Mouse (Mus musculus): ENCODE results near the gene Cacna1d. TPM values are rescaled to one million over a fixed set of nuclear protein-coding genes. Genes with fewer than 3 reads are reported as not detected.

The Cacna1d gene
- total and polyA plus RNA-seq, 3 experiments: 0.04 to 0.66 (median 0.08) TPM

DNA sequence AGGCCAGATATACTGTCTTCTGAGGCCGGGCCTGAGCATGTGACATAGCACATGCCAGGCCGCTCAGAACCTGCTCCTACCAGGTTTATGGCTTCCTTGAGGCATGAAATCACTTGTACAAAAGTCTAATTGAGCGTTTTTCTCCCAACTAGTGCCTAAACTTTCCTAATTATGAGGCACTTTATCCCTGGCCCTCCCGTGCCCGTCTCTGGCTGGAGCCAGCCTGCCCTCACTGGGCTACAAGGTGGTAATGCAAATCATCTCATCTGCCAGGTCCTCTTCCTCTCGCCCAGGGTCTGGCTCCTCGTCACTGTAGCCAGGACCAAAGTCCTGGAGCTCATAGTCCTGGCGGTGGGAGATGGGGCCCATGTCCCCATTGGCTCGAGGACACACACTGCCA lies 449.4 kb downstream of the Cacna1d start:
- Histone ChIP-seq H3K27ac (ENCODE audit: insufficient read depth, low read depth) (no peak overlapping the region), H3K4me1 (ENCODE audit: control insufficient read depth in 1 of 2, insufficient read depth in 2 of 2) (peaks cover 0 to 20% of the 10 kb centered on the region in 2 experiments; a peak in 2 of 4 replicates), H3K4me3 (replicated peaks in 1 of 3; ENCODE audit: low read depth in 2 of 3, low read length in 2 of 3, poor library complexity in 1 of 3) (no peak overlapping the region), H3K4me2 (ENCODE audit: insufficient read depth, low read depth, poor library complexity, severe bottlenecking) (no peak overlapping the region), H3K9ac (ENCODE audit: insufficient read depth, low read depth) (no peak overlapping the region), H3K79me2 (replicated peaks; ENCODE audit: control insufficient read depth, extremely low read depth, insufficient read depth, poor library complexity, severe bottlenecking) (no peaks in the 10 kb centered on the region), H3K36me3 (replicated peaks in 1 of 2; ENCODE audit: control insufficient read depth in 1 of 2, insufficient read depth in 1 of 2, low read length in 1 of 2) (no peaks in the 10 kb centered on the region), H3K9me3 (replicated peaks; ENCODE audit: low read length) (no peaks in the 10 kb centered on the region), H3K27me3 (replicated peaks) (no peaks in the 10 kb centered on the region)
- TF ChIP-seq GABPA (IDR thresholded peaks at IDR 0.05; ENCODE audit: insufficient replicate concordance, low read depth, low read length): no peak
- no peak for TF ChIP-seq ZC3H11A (IDR thresholded peaks at IDR 0.05; ENCODE audit: low read depth, low read length)
- no peak for TF ChIP-seq MAX (IDR thresholded peaks at IDR 0.05; ENCODE audit: low read length)
- TF ChIP-seq KAT2A (IDR thresholded peaks at IDR 0.05; ENCODE audit: insufficient replicate concordance, low read length): no peak
- TF ChIP-seq POLR2AphosphoS2 (IDR thresholded peaks at IDR 0.05; ENCODE audit: low read depth, low read length): no peak
- TF ChIP-seq MEF2A (IDR thresholded peaks at IDR 0.05; ENCODE audit: borderline replicate concordance, low read depth, low read length): no peak
- no peak for TF ChIP-seq HCFC1 (IDR thresholded peaks at IDR 0.05; ENCODE audit: low read depth, low read length)
- no peak for TF ChIP-seq MAZ (IDR thresholded peaks at IDR 0.05; ENCODE audit: low read depth, low read length)
- no peak for TF ChIP-seq ZMIZ1 (IDR thresholded peaks at IDR 0.05; ENCODE audit: low read depth, low read length)
- no peak for TF ChIP-seq E2F4 (IDR thresholded peaks at IDR 0.05; ENCODE audit: insufficient replicate concordance, low read depth, low read length)
- no peak for TF ChIP-seq NELFE (IDR thresholded peaks at IDR 0.05; ENCODE audit: low read depth, low read length)
- dilution Hi-C loops (cut with MboI; ENCODE audit: extremely low pct_ligation_motif_present, extremely low pct_unique_long_range_greater_than_20kb, low sequenced_read_pairs): no loop called here
- no peak for DNase-seq (ENCODE audit: extremely low read depth)
- in situ Hi-C loops (cut with MboI; ENCODE audit: low pct_ligation_motif_present, low pct_unique_long_range_greater_than_20kb, low sequenced_read_pairs): no loop called here

GRCm38 (mm10) chr14:30039413-30039812 lies 451.8 kb downstream of the Cacna1d start:
- Histone ChIP-seq H3K4me3 (replicated peaks in 1 of 3; ENCODE audit: low read depth in 2 of 3, low read length in 2 of 3, poor library complexity in 1 of 3) (no peak overlapping the region), H3K79me2 (replicated peaks; ENCODE audit: control insufficient read depth, extremely low read depth, insufficient read depth, poor library complexity, severe bottlenecking) (no peaks in the 10 kb centered on the region), H3K4me1 (ENCODE audit: control insufficient read depth in 1 of 2, insufficient read depth in 2 of 2) (peaks cover 0 to 21% of the 10 kb centered on the region in 2 experiments; a peak in 2 of 4 replicates), H3K9me3 (replicated peaks; ENCODE audit: low read length) (no peaks in the 10 kb centered on the region), H3K9ac (ENCODE audit: insufficient read depth, low read depth) (no peak overlapping the region), H3K27me3 (replicated peaks) (no peaks in the 10 kb centered on the region), H3K4me2 (ENCODE audit: insufficient read depth, low read depth, poor library complexity, severe bottlenecking) (no peak overlapping the region), H3K36me3 (replicated peaks in 1 of 2; ENCODE audit: control insufficient read depth in 1 of 2, insufficient read depth in 1 of 2, low read length in 1 of 2) (no peaks in the 10 kb centered on the region), H3K27ac (ENCODE audit: insufficient read depth, low read depth) (no peak overlapping the region)
- DNase-seq (ENCODE audit: extremely low read depth): no peak
- in situ Hi-C loops (cut with MboI; ENCODE audit: low pct_ligation_motif_present, low pct_unique_long_range_greater_than_20kb, low sequenced_read_pairs): loop anchor here (5.0 kb wide), 1 partner anchor 38 kb away; no protein-coding TSS in a partner anchor
- dilution Hi-C loops (cut with MboI; ENCODE audit: extremely low pct_ligation_motif_present, extremely low pct_unique_long_range_greater_than_20kb, low sequenced_read_pairs): no loop called here
- TF ChIP-seq E2F4 (IDR thresholded peaks at IDR 0.05; ENCODE audit: insufficient replicate concordance, low read depth, low read length) (no peak), ZKSCAN1 (IDR thresholded peaks at IDR 0.05; ENCODE audit: borderline replicate concordance, low read depth, low read length) (no peak), PAX5 (IDR thresholded peaks at IDR 0.05; ENCODE audit: low read length) (no peak), TCF12 (IDR thresholded peaks at IDR 0.05; ENCODE audit: low read depth, low read length) (no peak), NRF1 (IDR thresholded peaks at IDR 0.05; ENCODE audit: low read depth, low read length) (no peak), ZC3H11A (IDR thresholded peaks at IDR 0.05; ENCODE audit: low read depth, low read length) (no peak), MEF2A (IDR thresholded peaks at IDR 0.05; ENCODE audit: borderline replicate concordance, low read depth, low read length) (no peak), EP300 (IDR thresholded peaks at IDR 0.05; ENCODE audit: low read length) (no peak), RCOR1 (conservative IDR thresholded peaks at IDR 0.05; ENCODE audit: low read depth, low read length) (no peak), BHLHE40 (IDR thresholded peaks at IDR 0.05; ENCODE audit: low read depth, low read length) (no peak), ETS1 (conservative IDR thresholded peaks at IDR 0.05; ENCODE audit: low read depth, low read length) (no peak), JUN (IDR thresholded peaks at IDR 0.05; ENCODE audit: insufficient read depth, low read depth, low read length) (no peak), POLR2AphosphoS2 (IDR thresholded peaks at IDR 0.05; ENCODE audit: low read depth, low read length) (no peak), NELFE (IDR thresholded peaks at IDR 0.05; ENCODE audit: low read depth, low read length) (no peak), CHD1 (IDR thresholded peaks at IDR 0.05; ENCODE audit: low read depth, low read length) (no peak), JUND (conservative IDR thresholded peaks at IDR 0.05; ENCODE audit: low read depth, low read length) (no peak), SIN3A (IDR thresholded peaks at IDR 0.05; ENCODE audit: low read length) (no peak), MAZ (IDR thresholded peaks at IDR 0.05; ENCODE audit: low read depth, low read length) (no peak), MYC (IDR thresholded peaks at IDR 0.05; ENCODE audit: low read depth, low read length) (no peak)

Measured in CH12.LX (cell line).